Mouse (Mus musculus): ENCODE measurements around the gene Egfl7.
A peak's percentile ranks its signal among the peaks of the same experiment; 100 is the strongest.

Gene Egfl7

GRCm38 (mm10) chr2:26639838-26640830 lies 60.3 kb downstream of the Egfl7 start:
- peak; percentile 96 for DNase-seq (ENCODE audit: low read depth)

DNA sequence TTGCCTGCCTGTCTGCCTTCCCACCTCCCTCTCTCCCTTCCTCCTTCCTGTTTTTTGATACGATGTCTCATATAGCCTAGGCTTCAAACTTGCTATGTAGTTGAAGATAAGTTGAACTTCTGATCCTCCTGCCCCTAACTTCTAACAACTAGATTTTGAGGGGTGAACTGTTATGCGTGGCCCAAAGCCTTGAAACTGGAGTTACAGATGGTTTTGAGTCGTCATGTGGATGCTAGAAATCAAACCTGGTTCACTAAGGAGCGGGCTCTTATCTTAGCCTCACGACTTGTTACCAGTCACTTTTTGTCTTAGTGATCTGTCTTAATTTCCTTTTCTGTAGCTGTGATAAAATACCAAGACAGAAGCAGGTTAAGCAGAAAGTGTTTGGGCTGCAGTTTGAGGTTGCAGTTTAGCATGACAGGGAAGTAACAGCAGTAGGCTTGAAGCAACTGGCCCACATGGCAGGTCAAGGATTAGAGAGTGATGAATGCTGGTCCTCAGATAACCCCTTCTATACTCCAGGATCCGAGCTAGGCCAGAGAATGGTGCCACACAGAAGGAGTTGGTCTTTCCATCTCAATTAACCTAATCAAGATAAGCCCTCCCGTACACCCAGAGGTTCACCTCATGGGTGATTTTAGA lies 61.3 kb downstream of the Egfl7 start:
- no peak for DNase-seq (ENCODE audit: low read depth)

Measured in naive thymus-derived CD4-positive, alpha-beta T cell, adult 2 months (primary cell).